Mouse (Mus musculus) liver (tissue): ENCODE data around the gene Aldoc.

Experiments used
- DNase-seq: peaks from one replicate; pipeline ENCODE4 v3.0.0-alpha.2; 2020; ENCODE audit warnings: mixed read lengths

Gene Aldoc

GRCm38 (mm10) chr11:78322860-78323259 lies at the start of gene Aldoc:
Gene Aldoc, plus strand, starts transcription at chr11:78322968.
- peak; percentile 91 for DNase-seq

GRCm38 (mm10) chr11:78275596-78275995 lies 47.2 kb upstream of the Aldoc start:
- no peak for DNase-seq

- DNase-seq, result peak; percentile 14
Observed at GRCm38 (mm10) chr11:78276169-78276568, 46.6 kb upstream of the Aldoc start.

GRCm38 (mm10) chr11:78278853-78279252 lies 43.9 kb upstream of the Aldoc start:
- DNase-seq, result no peak

- no peak for DNase-seq
Observed at GRCm38 (mm10) chr11:78279586-78279985, 43.2 kb upstream of the Aldoc start.

GRCm38 (mm10) chr11:78289146-78289763 lies 33.5 kb upstream of the Aldoc start:
- no peak for DNase-seq

- no peak for DNase-seq
Observed at GRCm38 (mm10) chr11:78290654-78291053, 32.1 kb upstream of the Aldoc start, which contains the start of gene BC030499. Gene BC030499, plus strand, starts transcription at chr11:78290841.

- no peak for DNase-seq
Observed at GRCm38 (mm10) chr11:78294585-78294984, 28.2 kb upstream of the Aldoc start.

- DNase-seq, result no peak
Observed at GRCm38 (mm10) chr11:78300917-78301316, 21.9 kb upstream of the Aldoc start.

- peak; percentile 93 for DNase-seq
Observed at GRCm38 (mm10) chr11:78301357-78302084, 21.2 kb upstream of the Aldoc start, which contains the start of gene Spag5. Gene Spag5, plus strand, starts transcription at chr11:78301529.

GRCm38 (mm10) chr11:78305272-78305671 lies 17.5 kb upstream of the Aldoc start:
- DNase-seq, result no peak

GRCm38 (mm10) chr11:78310861-78311511 lies 11.8 kb upstream of the Aldoc start:
- DNase-seq, result no peak

- no peak for DNase-seq
Observed at GRCm38 (mm10) chr11:78313662-78314061, 9.1 kb upstream of the Aldoc start.

- DNase-seq, result no peak
Observed at GRCm38 (mm10) chr11:78318411-78318810, 4.4 kb upstream of the Aldoc start.

- DNase-seq, result no peak
Observed at GRCm38 (mm10) chr11:78322076-78322831, 514 bp upstream of the Aldoc start.

GRCm38 (mm10) chr11:78324000-78324785 lies 1.4 kb downstream of the Aldoc start:
- no peak for DNase-seq

GRCm38 (mm10) chr11:78324965-78325364 lies 2.2 kb downstream of the Aldoc start:
- DNase-seq, result no peak

- no peak for DNase-seq
Observed at GRCm38 (mm10) chr11:78327215-78327614, 4.4 kb downstream of the Aldoc start.

- DNase-seq, result peak; percentile 98
Observed at GRCm38 (mm10) chr11:78327634-78328511, 5.1 kb downstream of the Aldoc start, which contains the start of gene Pigs. Gene Pigs, plus strand, starts transcription at chr11:78328415.

- no peak for DNase-seq
Observed at GRCm38 (mm10) chr11:78328512-78329056, 5.8 kb downstream of the Aldoc start.

- no peak for DNase-seq
Observed at GRCm38 (mm10) chr11:78332676-78333075, 9.9 kb downstream of the Aldoc start.
